Mouse (Mus musculus) layer of hippocampus, postnatal 10 days (tissue): ENCODE data around the gene Sipa1l2. TPM values are rescaled to one million over a fixed set of nuclear protein-coding genes. Genes with fewer than 3 reads are reported as not detected.
"Not testable (repeated sequence)": the region's sequence is repeated elsewhere in the genome, so short reads cannot be mapped to it uniquely, and the experiment has no call there.

ENCODE experiments used
- DNase-seq, 2 experiments: peaks; one replicate each; pipeline ENCODE4 v3.0.0; 2021; ENCODE audit warnings: low spot score in 2 of 2
- total RNA-seq, 2 experiments: library from RNA; stranded (reverse); gene quantifications; 2 replicates each; pipeline ENCODE4 v1.2.3; 2021

Gene Sipa1l2
- total RNA-seq, 2 experiments from 2014 or later = 29.9 to 31.2 TPM

DNA sequence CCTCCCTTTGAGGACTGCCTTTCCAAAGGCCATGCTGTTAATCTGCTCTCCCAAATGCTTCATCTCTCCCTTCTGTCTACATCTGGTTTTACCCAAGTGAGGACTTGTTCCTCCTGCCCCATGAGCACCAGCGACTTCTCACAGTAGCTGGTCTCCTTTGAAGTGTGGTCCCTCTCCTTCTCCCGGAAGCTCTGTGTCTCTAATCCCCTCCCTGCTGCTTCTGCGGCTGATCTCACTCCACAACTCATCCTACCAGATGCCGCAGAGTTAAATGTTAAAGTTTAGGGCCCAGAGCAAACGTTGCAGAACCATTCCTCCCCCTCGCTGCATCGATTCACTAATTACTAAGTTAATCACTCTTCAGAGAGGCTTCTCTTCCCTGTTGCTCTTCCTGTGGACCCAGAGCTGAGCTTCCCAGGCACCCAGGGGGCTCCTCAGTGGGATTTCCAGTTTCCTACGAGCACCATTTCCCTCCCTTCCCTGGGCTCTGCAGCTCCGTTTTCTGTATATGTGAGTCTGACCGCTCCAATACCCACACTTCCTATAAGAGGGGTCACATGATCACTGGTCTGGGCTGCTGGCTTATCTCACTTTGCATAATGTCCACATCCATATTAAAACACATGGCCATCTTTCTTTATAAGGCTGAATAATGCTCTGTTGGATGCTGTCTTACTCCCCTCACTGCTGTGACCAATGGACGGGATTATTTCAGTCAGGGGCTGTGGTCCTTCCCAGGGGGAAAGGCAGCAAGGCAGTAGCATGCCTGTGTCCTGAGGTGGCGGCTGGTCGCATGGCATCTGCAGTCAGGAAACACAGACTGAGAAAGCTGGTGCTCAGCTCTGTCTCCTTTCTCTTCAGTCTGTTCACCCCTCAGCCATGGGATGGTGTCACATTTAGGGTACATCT, 156.4 kb downstream of the Sipa1l2 start:
- no peak for DNase-seq

DNA sequence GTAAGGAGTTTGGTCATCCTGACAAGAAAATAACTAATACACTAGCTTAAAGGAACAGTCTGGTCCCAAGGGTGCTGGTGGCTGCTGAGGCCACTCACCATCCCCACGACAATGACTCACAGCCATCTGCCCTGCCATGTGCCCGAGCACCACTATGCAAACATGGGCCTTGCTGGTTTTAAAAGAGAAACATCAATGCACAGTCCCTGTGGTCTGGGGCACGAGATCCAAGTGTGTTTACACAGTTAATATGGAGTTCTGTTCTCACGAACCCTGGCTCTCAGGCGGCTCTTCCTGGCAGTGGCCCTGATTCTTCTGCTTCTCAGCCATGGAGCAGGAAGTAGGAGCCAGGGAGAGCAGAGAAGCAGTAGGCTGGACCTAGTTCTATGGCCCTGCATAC, 159.0 kb downstream of the Sipa1l2 start:
- no peak for DNase-seq

DNA sequence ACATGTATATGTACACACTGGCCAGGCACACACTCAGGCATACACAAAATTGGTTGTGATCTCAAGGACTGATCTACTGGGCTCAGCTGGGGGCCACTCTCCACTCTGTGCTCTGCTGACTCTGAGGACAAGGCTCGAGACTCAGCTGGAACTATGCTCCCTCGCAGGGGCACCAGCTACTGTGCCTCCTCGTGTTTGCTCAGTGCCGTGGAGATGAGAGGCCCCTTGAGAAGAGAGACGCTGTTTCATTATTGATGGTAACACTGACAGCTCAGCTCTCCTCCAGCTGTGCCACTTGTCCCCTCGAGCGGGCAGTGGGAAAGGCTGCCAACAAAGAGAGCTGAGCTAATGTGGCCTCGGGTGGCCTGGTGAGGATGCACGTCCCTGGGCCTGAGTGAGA, 161.9 kb downstream of the Sipa1l2 start:
- DNase-seq = no peak

DNA sequence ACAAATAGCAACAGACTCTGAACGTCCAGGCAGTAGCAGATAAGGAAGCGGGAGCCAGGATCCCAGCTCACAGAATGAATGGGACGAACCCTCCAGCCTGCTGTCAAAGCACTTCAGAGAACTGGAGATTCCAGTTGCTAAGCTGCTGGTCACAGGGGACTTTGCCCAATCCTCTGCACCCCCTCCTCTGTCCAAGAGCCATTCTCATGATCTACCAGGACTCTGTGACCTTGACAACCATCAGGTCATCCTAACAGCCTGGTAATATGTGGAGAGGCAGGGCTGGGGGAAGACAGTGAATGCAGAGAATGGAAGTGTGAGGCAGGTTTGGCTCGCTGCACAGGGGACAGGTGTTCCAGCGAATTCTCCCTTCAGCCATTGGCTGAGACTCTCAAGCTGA, 163.2 kb downstream of the Sipa1l2 start:
- no peak for DNase-seq

DNA sequence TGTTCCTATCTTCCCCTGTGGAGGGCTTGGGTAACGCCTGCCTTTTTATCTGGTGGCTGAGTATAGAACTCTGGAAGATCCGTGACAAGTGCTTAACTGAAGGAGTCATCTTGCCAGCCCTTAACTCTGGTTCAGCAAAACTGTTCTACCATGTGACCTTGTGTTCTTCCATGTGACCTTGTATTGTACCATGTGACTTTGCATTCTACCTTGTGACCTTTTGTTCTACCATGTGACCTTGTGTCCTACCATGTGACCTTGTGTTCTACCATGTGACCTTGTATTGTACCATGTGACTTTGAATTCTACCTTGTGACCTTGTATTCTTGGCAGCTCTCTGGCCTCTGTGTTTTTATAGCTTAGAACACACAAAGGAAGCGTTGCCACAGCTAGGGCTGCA, 168.3 kb downstream of the Sipa1l2 start:
- no peak for DNase-seq

DNA sequence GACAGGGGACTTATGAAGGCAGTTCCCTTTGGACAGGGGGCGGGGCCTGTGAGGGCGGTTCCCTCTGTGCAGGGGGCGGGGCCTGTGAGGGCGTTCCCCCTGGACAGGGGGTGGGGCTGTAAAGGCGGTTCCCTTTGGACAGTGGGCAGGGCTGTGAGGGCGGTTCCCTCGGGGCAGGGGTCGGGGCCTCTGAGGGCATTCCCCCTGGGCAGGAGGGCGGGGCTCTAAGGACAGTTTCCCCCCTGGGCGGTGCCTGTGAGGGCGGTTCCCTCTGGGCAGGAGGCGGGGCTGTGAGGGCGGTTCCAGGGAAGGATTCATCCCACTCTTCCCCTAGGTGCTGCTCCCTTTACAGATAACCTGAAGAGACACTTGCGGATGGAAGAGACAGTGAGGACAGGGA, 171.6 kb downstream of the Sipa1l2 start:
- no peak for DNase-seq

DNA sequence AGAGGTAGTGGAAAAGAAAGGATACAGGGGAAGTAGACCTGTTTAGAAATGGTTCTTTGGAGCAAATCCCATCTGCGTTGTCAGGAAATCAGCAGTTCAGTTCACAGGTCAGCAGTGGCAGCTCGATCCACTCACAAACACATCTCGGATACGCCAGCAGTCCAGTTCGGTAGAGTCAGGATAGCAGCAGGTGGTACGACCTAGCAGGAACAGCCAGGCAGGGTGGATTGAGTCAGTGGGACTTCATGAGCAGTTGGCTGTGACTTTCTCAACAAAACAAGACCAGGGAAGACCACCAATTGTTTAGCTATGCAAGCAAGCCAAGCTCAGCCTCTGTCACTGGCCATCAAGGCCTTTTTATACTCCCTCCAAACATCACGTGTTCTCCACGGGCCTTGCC, 173.9 kb downstream of the Sipa1l2 start:
- DNase-seq = not testable (repeated sequence)

DNA sequence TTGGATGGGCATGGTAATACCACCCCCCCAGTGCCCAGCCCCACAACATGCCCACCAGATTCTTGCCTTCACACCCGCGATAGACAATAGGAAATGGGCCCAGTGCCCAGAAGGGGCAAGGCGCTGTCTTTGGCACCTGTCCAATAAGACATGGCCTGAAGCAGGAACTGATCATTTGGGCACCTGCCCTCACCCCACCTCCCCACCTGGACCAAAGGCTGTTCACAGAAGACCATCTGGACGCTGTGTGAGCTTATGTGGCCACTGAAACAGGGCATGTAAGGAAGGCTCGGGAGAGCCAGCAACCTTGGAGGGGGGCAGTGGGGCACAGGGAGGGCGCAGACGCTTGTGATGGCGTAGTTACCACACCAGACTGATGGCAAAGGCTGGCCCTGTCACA, 174.6 kb downstream of the Sipa1l2 start:
- no peak for DNase-seq

DNA sequence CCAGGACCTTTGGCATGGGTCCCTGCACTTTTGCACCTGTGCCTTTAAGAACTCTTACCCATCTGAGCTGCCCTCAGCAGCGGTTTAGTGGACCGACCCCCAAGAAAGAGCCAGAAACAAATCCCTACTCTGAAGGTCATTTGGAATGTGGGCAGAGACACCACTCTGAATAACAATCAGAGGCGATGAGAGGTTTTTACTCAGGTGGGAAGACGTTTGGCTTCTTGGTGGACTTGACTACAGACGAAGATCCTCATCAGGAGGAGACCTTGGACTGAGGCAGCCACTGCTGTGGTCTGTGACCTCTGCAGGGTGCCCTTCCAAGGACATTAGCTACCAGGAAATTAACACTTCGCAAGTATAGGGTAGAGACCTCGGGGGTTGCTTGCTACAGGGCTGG, 177.9 kb downstream of the Sipa1l2 start:
- DNase-seq = no peak

DNA sequence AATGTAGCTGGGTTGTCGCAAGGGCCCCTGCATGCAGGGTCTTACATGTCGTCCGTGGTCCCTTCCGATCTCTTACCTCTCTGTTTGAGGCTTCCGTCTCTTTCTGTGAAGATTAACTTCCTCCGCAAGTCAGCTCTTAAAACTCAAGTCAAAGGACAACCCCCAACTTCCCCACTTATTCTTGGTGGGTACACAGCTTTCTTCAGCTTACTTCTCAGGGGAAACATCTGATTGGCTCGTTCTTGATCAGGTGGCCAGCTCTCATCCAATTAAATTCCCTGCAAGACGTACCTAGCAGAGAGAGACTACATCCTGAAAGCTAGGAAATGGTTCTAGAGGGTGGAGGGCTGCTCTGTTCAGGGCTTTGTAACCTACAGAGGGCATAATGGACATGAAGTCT, 178.3 kb downstream of the Sipa1l2 start:
- DNase-seq = no peak

DNA sequence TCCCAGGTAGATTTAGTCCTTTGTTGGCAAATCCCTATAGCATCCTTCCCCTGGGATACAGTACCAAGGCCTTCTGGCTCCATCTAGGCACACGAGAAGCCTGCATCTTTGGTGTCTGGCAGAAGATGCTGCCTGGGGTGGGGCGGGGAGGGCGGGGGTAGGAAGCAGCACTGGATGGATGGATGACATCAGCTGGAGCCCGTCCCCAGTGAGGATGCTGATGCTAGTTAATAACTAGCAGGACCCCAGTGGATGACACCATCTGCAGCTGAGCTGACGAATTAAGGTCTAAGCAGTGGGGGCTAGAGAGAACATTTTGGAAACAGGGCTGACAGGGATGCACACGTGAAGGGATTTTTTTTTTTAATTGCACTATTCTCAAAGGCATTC, 179.1 kb downstream of the Sipa1l2 start:
- DNase-seq = no peak

DNA sequence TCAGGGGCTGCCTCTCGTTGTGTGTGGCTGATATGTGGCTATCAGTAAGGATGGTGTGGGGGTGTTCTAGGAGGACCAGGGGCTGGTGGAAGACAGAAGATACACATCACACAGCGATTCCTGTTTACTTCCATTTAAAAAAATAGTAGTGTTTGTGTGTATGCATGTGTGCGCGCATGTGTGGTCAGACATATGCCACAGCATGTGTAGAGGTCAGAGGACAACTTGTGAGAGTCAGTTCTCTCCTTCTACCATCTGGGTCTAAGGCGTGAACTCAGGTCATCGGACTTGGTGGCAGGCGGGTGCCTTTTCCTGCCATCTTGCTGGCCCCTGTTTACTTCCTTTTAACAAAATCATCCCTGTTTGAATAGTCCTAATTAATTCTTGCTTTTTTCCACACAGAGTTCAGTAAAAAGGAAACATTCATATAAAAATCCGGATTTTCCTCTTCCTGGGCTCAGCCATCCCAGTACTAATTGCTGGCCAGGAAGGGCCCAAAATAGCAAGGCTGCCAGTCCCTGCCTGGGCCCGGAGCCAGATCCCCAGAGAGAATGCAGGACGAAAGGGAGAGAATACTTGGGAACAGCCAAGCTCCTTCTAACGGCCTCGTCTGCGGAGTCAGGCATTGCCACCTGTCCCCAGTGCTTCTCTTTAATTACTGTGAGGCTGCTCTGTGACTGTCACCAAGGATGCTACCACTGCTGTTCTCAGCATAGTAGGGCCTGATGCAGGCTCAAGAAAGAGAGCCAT, 179.7 kb downstream of the Sipa1l2 start:
- DNase-seq = peak; percentile 80 to 87

DNA sequence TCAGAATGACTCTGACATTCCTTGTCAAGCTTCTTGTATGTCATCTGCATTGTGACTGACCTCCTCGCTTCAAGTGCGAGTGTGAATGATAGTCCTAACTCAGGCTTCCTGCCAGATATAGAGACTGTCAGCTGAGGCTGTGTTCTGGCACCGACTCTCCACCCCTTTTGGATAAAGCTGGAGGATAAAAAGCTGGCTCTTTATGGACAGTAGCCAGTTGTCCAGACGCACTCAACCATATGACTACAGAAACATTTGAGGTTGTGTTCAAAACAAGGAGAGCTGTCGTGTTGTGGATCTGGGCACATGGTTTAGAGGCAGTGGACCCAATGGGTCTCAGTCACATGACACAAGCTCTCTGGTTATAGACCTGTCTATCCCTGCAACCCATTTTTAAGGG, 180.3 kb downstream of the Sipa1l2 start:
- DNase-seq = peak; percentile 43 to 55

DNA sequence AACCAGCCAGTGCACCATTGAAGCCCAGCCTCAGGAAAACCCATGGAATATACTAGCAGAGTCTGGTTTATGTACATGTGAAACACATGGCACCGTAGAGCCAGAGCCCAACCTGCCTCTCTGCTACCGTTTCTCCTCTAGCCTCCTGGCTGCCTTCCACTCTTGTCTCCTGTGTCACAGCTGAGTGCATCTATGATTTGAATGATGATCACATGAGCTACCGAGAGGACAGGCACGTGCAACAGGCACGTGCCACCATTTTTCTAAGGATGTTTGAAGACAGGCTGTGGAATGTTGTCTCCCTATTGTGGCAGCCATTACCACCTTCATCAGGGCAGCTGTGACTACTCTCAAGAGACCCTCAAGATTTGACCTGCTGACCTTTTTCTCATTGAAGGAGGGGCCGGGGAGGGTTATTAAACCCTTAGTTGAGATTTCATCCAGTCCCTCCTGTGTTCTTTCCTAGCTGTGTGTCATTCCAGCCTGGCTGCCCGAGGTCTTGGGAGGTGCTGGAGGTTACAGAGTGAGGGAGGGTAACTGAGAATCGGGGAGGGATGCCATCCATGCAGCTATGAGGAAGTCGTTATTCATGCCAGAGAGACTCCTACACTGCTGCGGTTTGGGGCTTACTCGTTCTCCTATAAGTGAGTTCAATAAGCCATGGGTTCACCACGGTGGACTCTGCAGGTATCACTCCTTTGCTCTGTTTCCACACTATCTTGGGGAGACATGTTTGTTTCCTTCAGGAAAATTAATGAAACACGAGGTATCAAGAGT, 181.0 kb downstream of the Sipa1l2 start:
- no peak for DNase-seq

DNA sequence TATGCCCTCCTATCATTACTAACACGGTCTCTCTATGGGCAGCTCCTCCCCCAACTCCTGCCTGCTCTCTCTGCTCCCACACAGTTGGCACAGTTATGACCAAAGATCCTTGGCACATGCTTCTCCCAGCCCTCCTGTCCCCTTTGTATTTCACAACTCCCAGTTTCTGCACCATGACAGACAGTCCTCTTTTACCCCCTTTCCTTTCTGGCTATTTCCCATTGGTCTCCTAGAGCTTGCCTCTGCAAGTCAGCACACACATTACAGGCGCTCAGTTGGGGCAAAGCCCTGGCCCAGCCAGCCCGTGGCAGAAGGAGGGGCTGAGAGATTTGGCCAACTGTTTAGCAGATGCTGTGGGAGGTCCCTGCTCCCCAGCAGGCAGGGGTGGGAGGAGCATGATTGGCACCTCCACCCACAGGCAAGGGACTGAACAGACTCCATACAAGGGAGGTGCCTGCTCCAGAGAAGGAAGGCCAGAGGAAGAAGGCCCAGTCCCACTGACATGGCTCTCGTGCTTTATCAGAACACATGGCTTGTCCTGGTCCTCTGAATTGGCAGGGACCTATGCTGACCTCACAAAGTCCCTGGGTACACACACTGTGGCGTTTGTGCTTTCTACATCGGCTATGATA, 184.0 kb downstream of the Sipa1l2 start:
- peak; percentile 64 to 74 for DNase-seq

DNA sequence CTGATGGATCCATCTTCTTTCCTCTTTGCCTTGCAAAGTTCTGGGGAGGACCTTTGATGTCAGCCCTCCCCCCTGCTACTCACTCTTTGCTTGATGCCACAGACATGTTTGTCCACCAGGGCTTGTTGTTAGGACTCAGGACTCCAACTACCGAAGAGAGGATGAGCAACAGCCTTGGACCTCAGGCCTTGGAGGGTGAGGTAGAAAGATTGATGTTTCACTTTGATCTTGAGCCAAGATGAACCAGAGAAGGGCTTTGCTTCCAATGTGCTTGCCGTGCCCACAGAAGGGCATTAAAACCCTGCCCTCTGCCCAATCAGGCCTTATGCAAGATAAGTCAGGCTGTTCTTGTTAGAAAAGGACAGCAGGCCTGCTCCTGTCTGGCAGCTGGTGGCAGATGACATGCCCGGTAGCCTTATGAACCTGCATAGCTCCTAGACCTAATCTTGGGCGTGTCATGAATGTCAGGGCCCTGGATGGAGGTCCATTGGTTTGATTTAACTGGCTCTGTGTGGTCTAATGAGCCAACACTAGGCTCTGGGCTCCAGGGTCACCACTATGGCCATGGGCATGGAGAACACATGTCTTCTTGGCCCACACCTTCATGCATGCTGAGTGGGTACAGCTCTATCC, 184.9 kb downstream of the Sipa1l2 start:
- no peak for DNase-seq

DNA sequence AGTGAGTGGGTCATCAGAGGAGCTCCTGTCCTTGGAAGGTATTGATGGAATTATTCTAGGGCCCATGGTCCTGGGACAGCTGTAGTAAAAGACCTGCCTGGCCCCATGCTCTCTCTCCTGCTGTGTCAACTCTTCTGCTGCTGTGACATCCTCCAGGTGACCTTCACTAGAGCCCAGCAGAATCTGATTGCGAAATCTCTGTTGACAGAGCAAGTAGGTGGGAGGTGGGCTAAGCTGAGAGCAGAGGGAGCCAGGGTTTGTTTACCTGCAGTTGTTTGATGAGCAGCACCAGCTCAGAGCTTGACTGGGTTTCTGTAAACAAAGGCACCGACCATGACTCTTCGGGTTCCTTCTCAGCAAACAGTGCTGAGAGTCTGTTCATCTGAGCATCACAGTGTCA, 187.9 kb downstream of the Sipa1l2 start:
- no peak for DNase-seq

DNA sequence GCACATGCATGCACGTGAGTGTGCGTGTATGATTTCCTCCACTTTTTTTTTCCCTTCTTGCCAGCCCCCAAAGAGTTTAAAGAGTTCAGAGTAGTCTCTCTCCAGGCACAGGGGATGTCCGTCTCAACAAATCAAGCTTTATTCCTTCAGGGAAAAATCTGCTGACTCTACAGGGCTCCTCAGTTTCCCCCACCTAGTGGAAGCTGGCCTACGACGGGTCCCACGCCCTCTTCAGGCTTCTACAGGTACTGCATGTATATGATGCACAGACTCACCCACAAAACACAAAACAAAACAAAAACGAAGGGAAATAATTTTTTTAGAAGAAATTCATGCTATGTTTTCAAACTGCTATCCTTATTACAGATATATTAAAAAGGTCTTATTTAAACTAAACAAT, 189.7 kb downstream of the Sipa1l2 start:
- no peak for DNase-seq

DNA sequence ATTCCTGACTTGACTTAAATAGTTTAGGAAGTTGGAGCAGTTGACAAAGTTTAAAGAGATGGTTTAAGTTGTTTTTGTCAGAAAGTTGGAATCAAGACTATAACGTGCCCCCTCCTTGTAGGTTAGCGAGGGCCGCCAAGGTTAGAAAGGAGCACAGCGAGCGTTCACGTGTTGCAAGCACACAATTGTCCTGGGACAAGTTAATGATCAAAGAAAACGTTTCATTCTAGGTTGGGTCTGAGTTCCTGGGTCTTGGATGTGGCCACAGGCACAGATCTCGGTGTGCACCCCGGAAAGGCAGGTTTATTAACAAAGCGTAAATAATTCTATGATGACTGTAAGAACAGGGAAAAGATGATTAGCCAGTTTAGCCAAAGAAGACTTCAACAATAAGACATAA, 190.5 kb downstream of the Sipa1l2 start:
- DNase-seq = no peak

DNA sequence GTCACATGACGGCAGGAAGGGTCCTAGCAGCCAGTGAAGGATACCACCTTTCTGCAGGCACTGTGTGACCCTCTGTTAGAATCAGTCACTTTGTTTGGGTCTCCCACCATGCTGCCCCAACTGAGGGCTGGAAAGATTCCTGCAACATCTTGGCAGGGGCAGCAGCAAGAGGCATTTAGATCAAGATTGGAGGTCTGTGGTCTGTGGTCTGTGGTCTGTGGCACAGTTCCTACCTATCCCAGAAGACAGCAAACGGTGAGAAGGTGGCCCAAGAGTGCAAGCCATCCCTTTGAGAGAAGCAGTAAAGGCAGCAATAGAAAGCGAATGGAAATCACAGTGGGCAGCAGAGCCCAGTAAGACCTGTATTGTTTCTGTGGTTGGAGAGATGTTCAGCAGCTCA, 191.9 kb downstream of the Sipa1l2 start:
- no peak for DNase-seq

DNA sequence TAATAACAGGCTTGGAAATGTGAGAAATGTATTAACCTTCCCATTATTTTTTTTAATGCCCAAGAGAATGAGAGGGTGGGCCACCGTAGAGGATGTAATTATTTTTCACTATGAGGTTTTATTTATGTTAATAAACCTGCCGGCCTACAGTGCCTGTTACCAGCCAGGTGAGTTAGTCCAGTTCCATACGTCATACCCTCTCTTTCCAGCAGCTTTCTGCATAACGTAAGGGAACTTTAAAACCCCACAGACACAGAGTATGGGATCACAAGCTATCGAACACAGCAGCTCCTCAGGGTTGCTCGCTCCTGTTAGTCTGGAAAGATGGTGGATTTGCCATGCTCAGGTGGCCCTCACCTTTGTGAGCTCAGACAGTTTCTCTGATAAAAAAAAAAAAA, 193.2 kb downstream of the Sipa1l2 start:
- DNase-seq = no peak
